Mouse (Mus musculus) brain, embryonic 14.5 days (tissue): ENCODE measurements around the gene Tmem56.

Experiments
- CTCF ChIP-seq: fragments of 200-500 bp; IDR thresholded peaks from 2 replicates; pipeline ENCODE4 v1.5.1; 2012; ENCODE audit warnings: inconsistent platforms, mild to moderate bottlenecking, moderate library complexity, borderline replicate concordance; ENCODE audit not compliant: insufficient read depth, insufficient read length; ENCODE audit errors: extremely low read depth
- POLR2A ChIP-seq: fragments of 200-500 bp; IDR thresholded peaks from 2 replicates; pipeline ENCODE4 v1.6.1; 2012; ENCODE audit warnings: mild to moderate bottlenecking, inconsistent platforms, borderline replicate concordance; ENCODE audit not compliant: poor library complexity, insufficient read depth, insufficient read length, severe bottlenecking; ENCODE audit errors: extremely low read depth

DNA sequence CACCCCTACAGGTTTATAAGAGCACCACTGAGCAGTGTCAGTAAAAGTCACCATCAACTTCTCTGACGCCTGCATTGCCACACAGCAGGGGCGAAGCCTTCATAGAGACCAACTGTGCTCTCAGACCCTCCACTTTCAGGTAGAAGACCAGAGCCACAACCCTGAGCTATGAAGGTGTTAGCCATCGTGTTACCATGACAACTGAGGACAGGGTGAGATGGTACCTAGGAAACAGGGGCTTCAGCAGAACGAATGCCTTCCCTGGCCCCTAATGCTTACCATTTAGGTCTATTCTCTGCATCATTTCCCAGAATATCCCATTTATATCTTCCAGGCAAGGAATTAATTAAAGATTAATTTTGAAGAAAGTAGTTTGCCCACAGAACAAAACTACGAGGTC lies 26.0 kb upstream of the Tmem56 start:
- TF ChIP-seq CTCF: no peak
- TF ChIP-seq POLR2A: no peak
